Mouse (Mus musculus) liver, embryonic 14.5 days (tissue): ENCODE data around the gene Spns3. TPM values are rescaled to one million over a fixed set of nuclear protein-coding genes. Genes with fewer than 3 reads are reported as not detected.

Experiments
- ATAC-seq: fragments of 200-750 bp; cut with Nextera tagmentation; 2 replicates; pipeline ENCODE4 v1.8.0; 2017; ENCODE audit warnings: moderate number of reproducible peaks, mild to moderate bottlenecking, moderate library complexity; ENCODE audit not compliant: insufficient read depth
- DNase-seq, 3 experiments: peaks; one replicate each; pipeline ENCODE4 v3.0.0-alpha.2; 2012 to 2013; ENCODE audit warnings: low read depth in 3 of 3, low spot score in 3 of 3
- H3K27ac ChIP-seq: fragments of 300-500 bp; sonication (generic); 2 replicates; pipeline ENCODE4 v1.5.1; 2014; ENCODE audit warnings: moderate library complexity, mild to moderate bottlenecking, control low read depth, inconsistent platforms
- H3K27me3 ChIP-seq: fragments of 300-500 bp; sonication (generic); 2 replicates; pipeline ENCODE4 v1.6.1; 2014; ENCODE audit warnings: mild to moderate bottlenecking, low read length, moderate library complexity; ENCODE audit not compliant: control insufficient read depth, insufficient read depth
- H3K36me3 ChIP-seq: fragments of 300-500 bp; sonication (generic); replicated peaks from 2 replicates; pipeline ENCODE4 v1.6.1; 2014; ENCODE audit warnings: low read depth; ENCODE audit not compliant: control insufficient read depth, insufficient read depth
- H3K4me1 ChIP-seq, 2 experiments: fragments of 200-500 bp in 1 of 2; fragments of 300-500 bp in 1 of 2; sonication (generic) in 1 of 2; replicated peaks; 2 replicates each; pipeline ENCODE4 v1.6.1; 2012 to 2014; ENCODE audit warnings: antibody characterized with exemption in 1 of 2, inconsistent platforms in 1 of 2, low read length in 1 of 2; ENCODE audit not compliant: control insufficient read depth in 2 of 2, insufficient read depth in 2 of 2
- H3K4me2 ChIP-seq: fragments of 300-500 bp; sonication (generic); 2 replicates; pipeline ENCODE4 v1.6.1; 2014; ENCODE audit warnings: low read depth, mild to moderate bottlenecking, control low read depth, moderate library complexity
- H3K4me3 ChIP-seq, 2 experiments: fragments of 200-500 bp in 1 of 2; fragments of 300-500 bp in 1 of 2; sonication (generic) in 1 of 2; 2 replicates each; pipeline ENCODE4 v1.5.1; 2012 to 2014; ENCODE audit warnings: low read depth in 2 of 2, low read length in 2 of 2, mild to moderate bottlenecking in 2 of 2, control low read depth in 1 of 2, inconsistent platforms in 1 of 2, moderate library complexity in 1 of 2; ENCODE audit not compliant: insufficient read depth in 1 of 2
- H3K9ac ChIP-seq: fragments of 300-500 bp; sonication (generic); replicated peaks from 2 replicates; pipeline ENCODE4 v1.6.1; 2014; ENCODE audit warnings: mild to moderate bottlenecking, control low read depth, moderate library complexity
- H3K9me3 ChIP-seq: fragments of 300-500 bp; sonication (generic); 2 replicates; pipeline ENCODE4 v1.6.1; 2016; ENCODE audit warnings: low read length, mixed read lengths; ENCODE audit not compliant: control insufficient read depth
- CTCF ChIP-seq: IDR thresholded peaks from 2 replicates; pipeline ENCODE4 v1.5.1; 2016; ENCODE audit warnings: antibody characterized with exemption, low read depth, control low read depth
- EP300 ChIP-seq: IDR thresholded peaks from 2 replicates; pipeline ENCODE4 v1.6.1; 2016; ENCODE audit warnings: antibody characterized with exemption, low read depth
- WGBS: fragments of 180-500 bp; shearing (Covaris S2); extraction: QIAGEN DNeasy Blood & Tissue Kit; methylation state at CpG from one replicate; pipeline ENCODE4 v1.1.7; 2014; ENCODE audit not compliant: insufficient replicate concordance; 5-methylcytosine and 5-hydroxymethylcytosine counted together
- polyA plus RNA-seq, 2 experiments: library from polyadenylated mRNA; depleted of rRNA in 1 of 2; stranded (reverse) in 1 of 2; unstranded in 1 of 2; fragments of >200 nt; fragmentation: Nextera tagmentation in 1 of 2; extraction: Ambion mirVana in 1 of 2; gene quantifications; 2 replicates each; pipeline versions ENCODE4 v1.2.1 to v1.2.3; 2012 to 2014

Spns3 gene
- polyA plus RNA-seq (2012; rRNA removed), result 1.3 and 1.7 TPM in 2 replicates
- polyA plus RNA-seq (2014; fragmentation: Nextera tagmentation; extraction: Ambion mirVana), result 1.3 TPM in 2 replicates

GRCm38 (mm10) chr11:72550134-72550988, at the start of gene Spns3:
Gene Spns3, minus strand, starts transcription at chr11:72550506.
- H3K9me3 ChIP-seq, result no peaks in the 10 kb centered on the region
- no peak for TF ChIP-seq EP300
- TF ChIP-seq CTCF, result no peak
- no peak within 1 kb of the TSS for H3K9ac ChIP-seq
- H3K4me1 ChIP-seq, result peaks cover 0 to 9% of the 10 kb centered on the region in 2 experiments; a peak in 2 of 4 replicates
- 9% methylated on average over 8 of the region's 8 CpGs for WGBS
- H3K27me3 ChIP-seq, result no peaks in the 10 kb centered on the region
- ATAC-seq (peak; percentile 55), DNase-seq (no peak)
- no peak within 1 kb of the TSS for H3K27ac ChIP-seq
- peak within 1 kb of the TSS; percentile 1 to 8; a peak in 1 of 4 replicates for H3K4me3 ChIP-seq
- no peaks in the 10 kb centered on the region for H3K36me3 ChIP-seq
- peak within 1 kb of the TSS; percentile 32 for H3K4me2 ChIP-seq

GRCm38 (mm10) chr11:72597780-72598179, 47.5 kb upstream of the Spns3 start:
- no peak for ATAC-seq
- 0 out of 4 replicates have a peak, but pooled peaks cover 0 to 2% of the 10 kb centered on the region in 2 experiments for H3K4me1 ChIP-seq
- TF ChIP-seq EP300, result no peak
- no peak for TF ChIP-seq CTCF

GRCm38 (mm10) chr11:72595010-72595737, 44.9 kb upstream of the Spns3 start:
- no peaks in the 10 kb centered on the region for H3K9me3 ChIP-seq
- TF ChIP-seq CTCF, result no peak
- no peak for TF ChIP-seq EP300
- ATAC-seq (no peak), DNase-seq (no peak)
- no peaks in the 10 kb centered on the region for H3K4me1 ChIP-seq
- WGBS, result 53% methylated on average over 2 of the region's 2 CpGs
- no peak overlapping the region for H3K4me2 ChIP-seq
- no peak overlapping the region for H3K4me3 ChIP-seq
- no peak overlapping the region for H3K9ac ChIP-seq
- no peak overlapping the region for H3K27ac ChIP-seq
- no peaks in the 10 kb centered on the region for H3K36me3 ChIP-seq
- H3K27me3 ChIP-seq, result no peaks in the 10 kb centered on the region

More at GRCm38 (mm10) chr11:72597780-72598179, 47.5 kb upstream of the Spns3 start:
- H3K27ac ChIP-seq, result no peak overlapping the region
- no peak overlapping the region for H3K9ac ChIP-seq
- no peaks in the 10 kb centered on the region for H3K36me3 ChIP-seq
- H3K27me3 ChIP-seq, result no peaks in the 10 kb centered on the region
- DNase-seq, result no peak
- H3K4me2 ChIP-seq, result no peak overlapping the region
- 71% methylated on average over 4 of the region's 4 CpGs for WGBS
- no peak overlapping the region for H3K4me3 ChIP-seq
- H3K9me3 ChIP-seq, result no peaks in the 10 kb centered on the region

GRCm38 (mm10) chr11:72587537-72588233, 37.4 kb upstream of the Spns3 start:
- no peaks in the 10 kb centered on the region for H3K36me3 ChIP-seq
- ATAC-seq (no peak), DNase-seq (no peak)
- no peak for TF ChIP-seq CTCF
- no peak for TF ChIP-seq EP300
- no peak overlapping the region for H3K4me3 ChIP-seq
- WGBS, result 16% methylated on average over 7 of the region's 7 CpGs
- no peak overlapping the region for H3K4me2 ChIP-seq
- H3K9me3 ChIP-seq, result no peaks in the 10 kb centered on the region
- no peaks in the 10 kb centered on the region for H3K27me3 ChIP-seq
- peaks cover 0 to 13% of the 10 kb centered on the region in 2 experiments; a peak in 2 of 4 replicates for H3K4me1 ChIP-seq
- H3K9ac ChIP-seq, result no peak overlapping the region
- no peak overlapping the region for H3K27ac ChIP-seq
